Mouse (Mus musculus): ENCODE data around the gene Kif2c.

Gene Kif2c

GRCm38 (mm10) chr4:117181863-117182758, at the start of gene Kif2c:
Gene Kif2c, minus strand, starts transcription at chr4:117182639.
- peak; percentile 95 for DNase-seq (ENCODE audit: low read depth)

- no peak for DNase-seq (ENCODE audit: low read depth)
Measured at GRCm38 (mm10) chr4:117231208-117231607, 48.8 kb upstream of the Kif2c start.

- peak; percentile 67 for DNase-seq (ENCODE audit: low read depth)
Measured at GRCm38 (mm10) chr4:117230331-117230730, 47.9 kb upstream of the Kif2c start.

GRCm38 (mm10) chr4:117229590-117229989, 47.2 kb upstream of the Kif2c start:
- DNase-seq (ENCODE audit: low read depth), result no peak

- no peak for DNase-seq (ENCODE audit: low read depth)
Measured at GRCm38 (mm10) chr4:117225250-117225649, 42.8 kb upstream of the Kif2c start.

GRCm38 (mm10) chr4:117224122-117224521, 41.7 kb upstream of the Kif2c start:
- DNase-seq (ENCODE audit: low read depth), result no peak

GRCm38 (mm10) chr4:117223001-117223400, 40.6 kb upstream of the Kif2c start:
- peak; percentile 65 for DNase-seq (ENCODE audit: low read depth)

GRCm38 (mm10) chr4:117221836-117222235, 39.4 kb upstream of the Kif2c start:
- DNase-seq (ENCODE audit: low read depth), result no peak

- DNase-seq (ENCODE audit: low read depth), result peak; percentile 82
Measured at GRCm38 (mm10) chr4:117220741-117221515, 38.5 kb upstream of the Kif2c start.

DNA sequence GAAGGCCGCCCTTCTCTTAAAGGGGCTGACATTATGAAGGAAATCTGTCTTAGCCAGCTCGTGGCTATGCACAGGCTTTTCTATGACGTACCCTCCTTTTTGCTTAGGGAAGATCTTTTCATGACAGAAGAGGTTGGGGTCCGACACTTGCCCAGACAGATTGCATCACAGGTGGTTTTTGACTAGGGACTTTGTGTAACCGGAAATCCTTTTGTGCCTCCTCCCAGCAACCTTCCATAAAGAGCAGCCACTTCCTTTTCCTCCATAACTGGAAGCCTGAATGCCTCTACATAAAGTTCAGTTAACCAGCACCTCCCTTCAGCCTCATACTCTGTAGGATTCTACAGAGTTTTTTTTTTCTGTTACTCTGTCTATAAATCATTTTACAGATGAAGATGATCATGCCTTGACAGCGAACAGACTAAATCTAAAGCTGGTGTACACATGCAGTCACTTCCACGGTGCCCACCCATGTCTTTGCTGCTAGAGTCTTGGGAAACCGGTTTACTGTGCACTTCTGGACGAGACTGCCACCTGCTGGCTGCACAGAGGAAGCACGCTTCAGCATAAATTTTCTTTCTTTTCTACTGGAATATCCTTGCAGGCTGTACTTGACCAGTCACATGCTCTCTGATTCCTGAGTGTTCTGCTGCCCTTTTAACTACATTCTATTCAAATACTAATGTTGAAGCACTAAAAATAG, 36.2 kb upstream of the Kif2c start:
- peak; percentile 90 for DNase-seq (ENCODE audit: low read depth)

DNA sequence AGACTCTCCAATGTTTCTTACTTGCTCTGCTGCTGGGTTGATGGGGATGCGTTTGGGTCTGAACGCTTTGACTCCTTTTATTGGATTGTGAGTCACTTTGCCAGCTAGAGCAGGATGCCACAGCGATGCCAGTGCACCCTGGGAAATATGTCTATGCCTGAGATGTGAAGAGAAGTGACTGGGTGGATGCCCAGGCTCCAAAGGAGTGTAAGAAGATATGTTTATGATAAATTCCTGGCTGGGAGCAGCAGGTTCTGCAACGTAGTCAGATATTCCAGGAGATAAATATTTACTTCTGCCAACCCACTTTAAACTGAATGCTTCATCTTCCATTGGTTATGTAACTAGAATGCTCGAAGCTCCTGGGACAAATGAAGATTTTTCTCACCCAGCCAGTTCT, 34.6 kb upstream of the Kif2c start:
- DNase-seq (ENCODE audit: low read depth), result no peak

DNA sequence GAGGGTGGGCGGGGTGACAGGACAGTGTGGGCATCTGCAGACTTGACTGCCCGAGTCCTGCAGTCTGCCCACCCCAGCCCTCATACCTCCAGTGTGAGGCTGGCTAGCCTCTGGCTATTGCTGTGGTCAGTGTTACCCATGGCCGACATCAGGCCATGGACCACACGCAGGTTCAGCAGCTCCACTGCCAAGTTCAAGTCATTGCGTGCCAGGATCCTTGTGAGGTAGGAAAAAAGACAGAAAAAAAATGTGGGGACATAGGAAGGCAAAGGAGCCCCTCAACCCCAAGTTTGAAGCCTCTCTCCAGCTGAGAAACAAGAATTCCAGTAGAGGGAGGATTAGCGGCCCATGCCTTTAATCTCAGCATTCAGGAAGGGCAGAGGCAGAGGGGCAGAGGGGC, 31.8 kb upstream of the Kif2c start:
- DNase-seq (ENCODE audit: low read depth), result no peak

DNA sequence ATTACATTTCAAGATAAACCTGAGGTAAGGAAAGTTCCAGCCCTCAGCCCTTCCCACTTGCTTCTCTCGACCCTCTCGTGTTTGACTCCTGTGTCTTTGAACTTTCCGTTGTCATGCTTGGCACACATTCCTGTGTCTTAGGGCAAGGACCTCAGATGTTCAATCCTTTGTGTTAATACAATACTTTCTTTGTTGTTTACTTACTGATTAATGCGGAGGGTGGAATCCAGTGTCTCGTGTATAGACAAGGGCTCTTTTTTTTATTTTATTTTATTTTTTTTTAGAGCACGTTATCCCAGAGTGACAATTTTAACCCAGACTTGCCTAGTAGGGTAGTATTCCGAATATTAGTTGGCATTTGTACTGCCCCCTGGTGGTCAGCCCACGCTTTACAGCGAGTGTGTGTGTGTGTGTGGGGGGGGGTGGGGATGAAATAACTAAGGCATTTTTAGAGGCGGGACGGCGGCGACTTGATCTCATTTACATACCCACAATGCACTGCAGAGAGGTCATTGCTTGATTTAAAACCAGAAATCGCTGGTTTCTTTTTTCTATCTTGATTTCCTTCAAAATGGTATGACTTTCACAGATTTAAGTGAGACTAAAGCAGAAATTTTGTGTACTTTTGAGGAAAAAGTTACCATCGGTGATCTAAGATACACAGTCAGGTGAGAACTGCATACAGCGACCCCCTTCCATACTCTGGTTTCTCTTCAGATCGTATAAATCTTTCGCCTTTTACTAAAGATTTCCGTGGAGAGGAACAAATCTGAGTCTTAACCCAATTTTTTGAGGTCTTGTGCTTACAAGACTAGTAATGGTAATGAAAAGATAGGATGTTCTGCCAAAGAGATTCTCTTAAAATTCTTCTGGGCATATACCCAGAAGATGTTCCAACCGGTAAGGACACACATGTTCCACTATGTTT, 28.0 kb upstream of the Kif2c start:
- peak; percentile 95 for DNase-seq (ENCODE audit: low read depth)

DNA sequence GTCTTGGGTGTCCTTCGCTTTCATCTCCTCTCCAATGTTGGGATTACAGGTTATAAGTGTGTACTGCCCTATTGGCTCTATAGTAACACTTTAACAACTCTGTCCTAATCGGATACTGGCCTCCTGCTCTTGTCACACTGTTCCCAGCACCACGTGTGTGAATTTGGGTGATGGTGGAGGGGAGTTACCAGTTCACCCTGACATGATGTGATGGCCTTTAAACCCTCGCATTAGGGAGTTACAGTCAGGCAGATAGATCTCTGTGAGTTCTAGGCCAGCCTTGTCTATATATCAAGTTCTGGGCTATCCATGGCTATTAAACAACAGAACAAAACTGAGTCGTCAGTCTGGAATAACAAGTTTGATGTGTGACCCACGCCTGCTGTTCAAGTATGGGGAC, 27.2 kb upstream of the Kif2c start:
- no peak for DNase-seq (ENCODE audit: low read depth)

GRCm38 (mm10) chr4:117202992-117203354, 20.5 kb upstream of the Kif2c start:
- no peak for DNase-seq (ENCODE audit: low read depth)

- DNase-seq (ENCODE audit: low read depth), result peak; percentile 96
Measured at GRCm38 (mm10) chr4:117202046-117202991, 19.9 kb upstream of the Kif2c start.

GRCm38 (mm10) chr4:117191804-117192203, 9.4 kb upstream of the Kif2c start:
- DNase-seq (ENCODE audit: low read depth), result no peak

GRCm38 (mm10) chr4:117190660-117191059, 8.2 kb upstream of the Kif2c start:
- DNase-seq (ENCODE audit: low read depth), result no peak

DNA sequence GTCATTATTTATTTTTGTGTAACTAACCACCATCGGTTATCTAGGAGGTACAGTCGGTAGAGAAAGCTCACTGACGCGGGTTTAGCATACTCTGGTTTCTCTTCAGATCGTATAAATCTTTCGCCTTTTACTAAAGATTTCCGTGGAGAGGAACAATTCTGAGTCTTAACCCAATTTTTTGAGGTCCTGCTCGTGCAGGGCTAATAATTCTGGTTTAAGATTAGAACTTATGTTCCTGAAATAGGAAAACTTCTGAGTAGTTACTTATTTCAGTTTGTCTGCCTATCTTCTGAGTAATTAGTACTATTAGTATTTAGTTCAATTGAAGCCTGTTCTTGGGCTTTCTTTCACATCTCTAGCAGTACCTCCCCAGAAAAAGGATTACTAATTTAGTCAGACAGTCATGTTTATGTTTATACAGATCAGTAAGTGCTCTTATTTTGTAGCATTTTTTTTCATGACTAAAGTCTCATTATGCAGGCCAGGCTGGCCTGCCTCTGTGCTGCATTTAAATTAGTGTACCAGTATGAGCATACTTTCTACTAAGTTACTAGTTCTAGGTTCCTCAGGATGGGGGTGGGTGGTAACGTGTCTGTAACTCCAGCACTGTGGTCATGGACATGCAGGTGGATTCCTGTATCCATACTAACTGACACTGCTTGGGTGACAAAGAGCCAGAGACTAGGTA, 7.6 kb upstream of the Kif2c start:
- DNase-seq (ENCODE audit: low read depth), result peak; percentile 97

Measured in 416B (cell line).